Mouse (Mus musculus) forebrain, embryonic 12.5 days (tissue): ENCODE results near the gene Eomes. TPM values are rescaled to one million over a fixed set of nuclear protein-coding genes. Genes with fewer than 3 reads are reported as not detected.

Experiments
- ATAC-seq: fragments of 200-750 bp; cut with Nextera tagmentation; 2 replicates; pipeline ENCODE4 v1.8.0; 2017; ENCODE audit warnings: moderate TSS enrichment; ENCODE audit not compliant: low FRiP score
- H3K27ac ChIP-seq: fragments of 300-500 bp; sonication (generic); 2 replicates; pipeline ENCODE4 v1.5.1; 2016; ENCODE audit warnings: mild to moderate bottlenecking
- H3K27me3 ChIP-seq: fragments of 300-500 bp; sonication (generic); 2 replicates; pipeline ENCODE4 v1.6.1; 2016; ENCODE audit warnings: mild to moderate bottlenecking
- H3K36me3 ChIP-seq: fragments of 300-500 bp; sonication (generic); replicated peaks from 2 replicates; pipeline ENCODE4 v1.6.1; 2016; ENCODE audit warnings: mild to moderate bottlenecking
- H3K4me1 ChIP-seq: fragments of 300-500 bp; sonication (generic); 2 replicates; pipeline ENCODE4 v1.6.1; 2016
- H3K4me2 ChIP-seq: fragments of 300-500 bp; sonication (generic); 2 replicates; pipeline ENCODE4 v1.6.1; 2016; ENCODE audit warnings: mild to moderate bottlenecking, moderate library complexity
- H3K4me3 ChIP-seq: fragments of 300-500 bp; sonication (generic); replicated peaks from 2 replicates; pipeline ENCODE4 v1.5.1; 2016; ENCODE audit warnings: mild to moderate bottlenecking
- H3K9ac ChIP-seq: fragments of 300-500 bp; sonication (generic); 2 replicates; pipeline ENCODE4 v1.6.1; 2016; ENCODE audit warnings: mild to moderate bottlenecking
- H3K9me3 ChIP-seq: fragments of 300-500 bp; sonication (generic); 2 replicates; pipeline ENCODE4 v1.6.1; 2016
- WGBS: fragments of 180-500 bp; shearing (Covaris S2); methylation state at CpG from one replicate; pipeline ENCODE4 v1.1.7; 2016; 5-methylcytosine and 5-hydroxymethylcytosine counted together
- polyA plus RNA-seq: library from polyadenylated mRNA; unstranded; fragments of >200 nt; fragmentation: Nextera tagmentation; extraction: Ambion mirVana; gene quantifications from 2 replicates; pipeline ENCODE4 v1.2.1, GENCODE M21; 2016

Gene Eomes
- polyA plus RNA-seq, 1 experiment from 2014 or later, result 24.9 TPM

GRCm38 (mm10) chr9:118529783-118530182, 51.8 kb downstream of the Eomes start:
- ATAC-seq, result no peak
- peaks cover 83% of the 10 kb centered on the region for H3K36me3 ChIP-seq
- no peaks in the 10 kb centered on the region for H3K9me3 ChIP-seq
- WGBS, result 85% methylated on average over 3 of the region's 3 CpGs
- no peak overlapping the region for H3K9ac ChIP-seq
- H3K27ac ChIP-seq, result no peak overlapping the region
- H3K4me1 ChIP-seq, result no peaks in the 10 kb centered on the region
- no peaks in the 10 kb centered on the region for H3K27me3 ChIP-seq
- H3K4me2 ChIP-seq, result no peak overlapping the region
- H3K4me3 ChIP-seq, result no peak overlapping the region

- peaks cover 81% of the 10 kb centered on the region for H3K36me3 ChIP-seq
- 88% methylated on average over 6 of the region's 6 CpGs for WGBS
- no peak overlapping the region for H3K4me2 ChIP-seq
- H3K27ac ChIP-seq, result no peak overlapping the region
- no peak for ATAC-seq
- no peaks in the 10 kb centered on the region for H3K27me3 ChIP-seq
- H3K9me3 ChIP-seq, result no peaks in the 10 kb centered on the region
- no peaks in the 10 kb centered on the region for H3K4me1 ChIP-seq
- no peak overlapping the region for H3K9ac ChIP-seq
- H3K4me3 ChIP-seq, result no peak overlapping the region
Observed at GRCm38 (mm10) chr9:118530679-118531078, 52.7 kb downstream of the Eomes start.

GRCm38 (mm10) chr9:118532516-118533205, 54.6 kb downstream of the Eomes start:
- Histone ChIP-seq H3K4me2 (no peak overlapping the region), H3K9ac (no peak overlapping the region), H3K27me3 (no peaks in the 10 kb centered on the region), H3K4me3 (no peak overlapping the region), H3K9me3 (no peaks in the 10 kb centered on the region), H3K27ac (no peak overlapping the region), H3K4me1 (no peaks in the 10 kb centered on the region), H3K36me3 (peaks cover 81% of the 10 kb centered on the region)
- 92% methylated on average over 7 of the region's 7 CpGs for WGBS
- ATAC-seq, result no peak

Other genes with a start within 250 kb of the Eomes start
- gene Golga4, start 28.1 kb downstream of the Eomes start, polyA plus RNA-seq, result 68.4 and 69.0 TPM in 2 replicates
- 4.9 and 7.7 TPM in 2 replicates for gene Itga9, start 128.5 kb downstream of the Eomes start, polyA plus RNA-seq